Mouse (Mus musculus): ENCODE measurements around the gene Gzmc. TPM values are rescaled to one million over a fixed set of nuclear protein-coding genes. Genes with fewer than 3 reads are reported as not detected.
"Not testable (repeated sequence)": the region's sequence is repeated elsewhere in the genome, so short reads cannot be mapped to it uniquely, and the experiment has no call there.

The Gzmc gene
- not detected for total RNA-seq (2021)

DNA sequence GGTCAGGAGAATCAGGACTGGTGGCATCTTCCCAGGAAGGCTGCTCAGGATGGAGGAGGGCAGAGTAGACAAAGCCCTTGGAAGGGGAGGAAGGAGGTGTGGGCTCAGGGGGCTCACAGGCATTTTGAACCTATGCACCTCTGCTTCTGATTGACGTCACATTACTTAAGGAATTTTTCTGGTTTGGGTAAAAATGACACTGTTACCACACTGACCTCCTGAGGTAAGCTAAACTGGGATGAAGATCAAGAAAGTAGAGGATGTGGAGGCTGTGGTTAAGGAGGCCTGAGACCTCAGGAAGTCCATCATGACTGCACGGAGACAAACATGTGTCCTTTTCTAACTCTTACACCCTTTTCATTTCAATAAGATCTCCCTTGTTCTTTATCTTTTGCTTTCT, at the start of gene Gzmc:
TSS of gene Gzmc (minus strand) at position 101 of the 400 bp plus-strand sequence.
- DNase-seq (ENCODE audit: extremely low spot score in 1 of 2, low spot score in 1 of 2), result no peak

DNA sequence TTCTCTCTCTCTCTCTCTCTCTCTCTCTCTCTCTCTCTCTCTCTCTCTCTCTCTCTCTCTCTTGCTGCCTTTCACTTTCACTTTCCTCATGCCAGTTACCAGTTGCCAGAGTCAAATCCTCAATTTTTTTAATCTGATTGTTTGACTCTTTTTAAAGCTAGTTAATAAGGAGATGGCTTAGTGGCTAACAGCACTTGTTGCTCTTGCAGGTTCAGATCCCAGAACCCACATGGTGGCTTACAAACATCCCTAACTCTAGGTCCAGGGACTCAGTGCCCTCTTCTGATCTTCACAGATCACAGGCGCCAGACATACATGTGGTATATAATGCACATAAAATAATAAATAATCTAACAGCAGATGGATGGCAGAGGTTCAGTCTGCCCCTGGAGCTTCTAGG, 49.4 kb upstream of the Gzmc start:
- DNase-seq (ENCODE audit: extremely low spot score in 1 of 2, low spot score in 1 of 2), result no peak

DNA sequence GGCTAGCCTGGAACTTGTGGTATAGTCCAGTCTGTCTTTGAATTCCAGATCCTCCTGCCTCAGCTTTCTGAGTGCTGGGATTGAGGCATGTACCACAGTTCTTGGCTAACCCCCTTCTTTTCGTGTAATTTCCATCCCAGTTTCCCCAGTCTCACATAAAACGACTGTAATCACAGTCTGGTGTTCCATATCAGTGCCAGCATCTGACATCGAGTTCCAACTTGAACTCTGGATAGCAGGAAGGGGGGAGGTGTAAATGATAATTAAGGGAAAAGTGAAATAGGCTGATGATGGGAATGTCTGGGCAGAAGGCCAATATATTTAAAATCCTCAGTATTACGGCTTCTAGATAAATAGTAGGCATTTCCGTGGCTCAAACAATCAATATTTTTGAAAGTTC, 46.6 kb upstream of the Gzmc start:
- no peak for DNase-seq (ENCODE audit: extremely low spot score in 1 of 2, low spot score in 1 of 2)

DNA sequence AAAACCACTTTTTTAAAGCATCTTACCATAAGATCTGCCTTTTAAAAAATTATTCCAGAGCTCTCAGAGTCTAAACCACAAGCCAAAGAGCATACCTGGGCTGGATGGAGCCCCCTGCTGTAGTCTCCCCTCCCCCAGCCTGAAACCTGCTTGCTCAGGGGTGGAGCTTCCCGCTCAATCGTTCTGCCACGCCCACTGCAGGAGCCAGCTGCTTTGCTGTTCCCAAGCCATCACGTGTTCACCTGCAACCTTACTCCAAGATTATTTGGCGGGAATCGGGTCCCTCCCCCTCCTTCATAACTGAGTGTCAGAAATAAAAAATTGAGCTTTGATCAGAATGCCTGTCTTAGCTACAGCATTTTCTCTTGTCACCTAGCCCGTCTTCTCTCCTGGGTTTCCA, 44.2 kb upstream of the Gzmc start:
- DNase-seq (ENCODE audit: extremely low spot score in 1 of 2, low spot score in 1 of 2), result not testable (repeated sequence)

DNA sequence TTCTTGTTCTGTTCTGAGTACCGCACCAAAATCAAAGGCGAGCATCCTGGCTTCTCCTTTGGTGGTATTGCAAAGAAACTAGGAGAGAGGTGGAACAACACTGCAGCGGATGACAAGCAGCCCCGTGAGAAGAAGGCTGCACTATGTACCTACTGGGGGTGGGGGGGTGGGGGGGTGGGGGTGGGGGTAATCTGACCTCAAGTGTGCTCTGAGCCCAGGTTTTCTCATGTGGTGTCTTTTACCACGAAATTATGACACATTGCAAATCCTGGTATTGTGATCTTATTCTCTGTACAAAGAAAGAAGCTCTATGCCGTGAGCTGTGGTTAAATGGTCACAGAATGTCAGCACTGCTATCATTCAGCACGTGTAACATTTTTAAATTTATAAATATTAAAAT, 41.6 kb upstream of the Gzmc start:
- not testable (repeated sequence) for DNase-seq (ENCODE audit: extremely low spot score in 1 of 2, low spot score in 1 of 2)

DNA sequence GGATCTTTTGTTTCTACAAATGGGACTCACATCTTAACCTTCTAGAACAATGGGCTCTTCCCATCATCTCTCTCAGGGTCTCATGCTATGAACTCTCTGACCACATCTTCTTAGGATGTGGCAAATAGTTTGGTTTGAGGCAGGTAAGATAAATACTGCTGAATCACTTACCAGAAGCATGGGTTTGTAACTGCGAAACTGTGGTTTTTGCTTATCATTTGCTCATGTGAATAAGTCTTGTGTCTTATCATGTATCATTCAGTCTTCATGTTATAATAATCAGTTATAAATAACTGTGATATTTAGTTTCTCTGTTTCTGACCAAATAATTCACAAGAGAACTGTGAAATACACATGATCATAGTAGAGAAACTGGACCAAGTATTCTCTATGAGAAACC, 31.7 kb upstream of the Gzmc start:
- DNase-seq (ENCODE audit: extremely low spot score in 1 of 2, low spot score in 1 of 2), result no peak

DNA sequence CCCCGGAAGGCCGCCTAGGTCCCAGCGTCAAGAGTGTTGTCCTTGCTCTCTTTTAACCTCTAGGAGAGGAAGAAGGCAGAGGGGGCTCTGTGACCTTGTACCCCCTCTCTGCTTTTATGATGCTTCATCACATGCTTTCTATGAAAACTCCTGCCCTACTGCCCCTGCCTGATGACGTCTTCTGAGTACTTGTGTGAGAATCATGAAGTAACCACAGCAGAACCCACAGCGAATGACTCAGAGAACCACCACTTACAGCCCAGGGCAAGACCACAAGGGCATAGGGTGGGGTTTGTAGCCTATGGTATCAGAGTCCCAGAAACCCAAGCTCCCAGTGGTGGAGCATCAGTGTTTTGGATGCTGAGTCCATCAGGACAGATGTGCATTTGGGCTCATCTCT, 27.7 kb upstream of the Gzmc start, which contains the start of gene Gzmb:
TSS of gene Gzmb (minus strand) at position 108 of the 400 bp plus-strand sequence.
- DNase-seq (ENCODE audit: extremely low spot score in 1 of 2, low spot score in 1 of 2), result no peak

DNA sequence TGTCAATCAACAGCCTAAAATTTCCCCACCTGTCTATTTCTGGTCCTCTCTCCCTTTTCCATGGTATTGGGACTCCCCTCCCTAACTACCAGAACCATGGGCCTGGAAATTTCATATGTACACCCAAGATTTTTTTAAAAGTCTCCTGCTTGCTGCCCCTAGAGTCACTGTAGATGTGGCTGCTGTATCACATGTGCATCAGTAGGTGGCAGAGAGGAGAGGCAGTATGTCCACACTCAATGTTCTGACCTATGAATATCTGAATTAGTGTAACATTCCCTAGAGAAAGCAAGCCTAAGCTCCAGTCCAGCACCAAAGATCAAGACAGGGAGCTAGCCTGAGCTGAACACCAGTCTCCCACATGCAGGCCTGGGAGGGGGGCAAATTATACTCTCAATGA, 6.0 kb upstream of the Gzmc start:
- DNase-seq (ENCODE audit: extremely low spot score in 1 of 2, low spot score in 1 of 2), result no peak

DNA sequence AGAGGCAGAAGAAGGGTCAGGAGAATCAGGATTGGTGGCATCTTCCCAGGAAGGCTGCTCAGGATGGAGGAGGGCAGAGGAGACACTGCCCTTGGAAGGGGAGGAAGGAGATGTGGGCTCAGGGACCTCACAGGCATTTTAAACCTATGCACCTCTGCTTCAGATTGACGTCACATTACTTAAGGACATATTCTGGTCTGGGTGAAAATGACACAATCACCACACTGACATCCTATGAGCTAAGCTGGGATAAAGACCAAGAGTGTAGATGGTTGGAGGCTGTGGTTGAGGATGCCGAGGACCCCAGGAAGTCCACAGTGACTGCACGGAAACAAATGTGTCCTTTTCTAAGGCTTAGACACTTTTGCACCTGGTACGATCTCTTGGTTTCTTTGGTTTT, 23.1 kb downstream of the Gzmc start, which contains the start of gene Gzmf:
TSS of gene Gzmf (minus strand) at position 101 of the 400 bp plus-strand sequence.
- no peak for DNase-seq (ENCODE audit: extremely low spot score in 1 of 2, low spot score in 1 of 2)

DNA sequence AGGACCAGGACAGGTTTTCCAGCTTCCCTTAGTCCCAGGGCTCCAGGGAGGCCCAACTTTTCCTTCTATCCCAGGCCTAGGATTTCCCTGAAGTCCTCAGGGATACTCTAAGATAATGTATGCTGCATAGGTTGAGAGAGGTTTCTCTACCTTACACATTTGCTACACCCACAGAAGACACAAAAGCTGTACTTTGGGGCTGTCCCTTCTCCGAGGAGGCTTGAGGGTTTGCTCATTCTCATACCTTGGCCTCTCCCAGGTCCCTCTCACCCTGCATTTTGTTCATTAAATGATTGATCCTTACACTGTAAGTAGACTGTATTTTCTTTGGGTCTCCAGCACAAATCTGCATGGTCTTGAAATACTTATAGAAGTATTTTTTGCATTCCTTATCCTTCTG, 28.8 kb downstream of the Gzmc start:
- no peak for DNase-seq (ENCODE audit: extremely low spot score in 1 of 2, low spot score in 1 of 2)

DNA sequence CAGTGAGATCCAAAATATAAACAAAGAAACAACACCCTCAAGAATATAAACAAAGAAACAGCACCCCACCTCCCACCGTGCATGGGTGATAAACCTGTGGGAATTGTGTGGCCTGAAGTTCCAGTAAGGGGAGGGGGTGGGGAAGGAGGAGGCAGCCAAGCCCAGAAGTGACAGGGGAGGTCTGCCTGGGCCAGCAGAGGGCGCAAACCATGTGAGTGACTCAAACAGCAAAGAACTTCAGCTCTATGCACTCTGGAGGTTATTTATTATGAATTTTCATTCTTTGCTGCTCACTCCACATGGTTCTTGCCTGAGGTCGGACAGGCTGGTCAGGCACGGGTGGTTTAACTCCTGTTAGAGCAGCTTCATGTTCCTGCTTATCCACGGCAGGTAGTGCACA, 29.4 kb downstream of the Gzmc start:
- peak in 1 of 2 experiments; percentile 44 for DNase-seq (ENCODE audit: extremely low spot score in 1 of 2, low spot score in 1 of 2)

DNA sequence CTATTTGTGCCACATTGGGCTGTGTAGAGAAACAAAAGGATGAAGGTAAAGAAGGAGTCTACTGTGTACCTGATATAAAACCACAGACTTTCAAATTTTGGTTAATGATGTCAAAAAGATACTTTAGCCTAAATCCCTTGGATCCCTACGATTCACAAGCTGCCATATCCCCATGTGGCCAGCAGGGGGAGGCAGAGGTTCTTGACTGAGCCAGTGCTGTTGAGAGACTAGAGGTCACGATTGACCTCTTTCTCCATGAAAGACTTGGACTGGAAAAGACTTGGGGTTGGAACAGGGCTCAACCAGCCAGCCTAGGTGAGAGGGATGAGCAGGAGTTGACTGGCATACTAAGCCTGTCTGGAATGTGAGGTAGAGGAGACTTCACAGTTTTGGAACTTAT, 30.5 kb downstream of the Gzmc start:
- peak; percentile 59 to 87 for DNase-seq (ENCODE audit: extremely low spot score in 1 of 2, low spot score in 1 of 2)

DNA sequence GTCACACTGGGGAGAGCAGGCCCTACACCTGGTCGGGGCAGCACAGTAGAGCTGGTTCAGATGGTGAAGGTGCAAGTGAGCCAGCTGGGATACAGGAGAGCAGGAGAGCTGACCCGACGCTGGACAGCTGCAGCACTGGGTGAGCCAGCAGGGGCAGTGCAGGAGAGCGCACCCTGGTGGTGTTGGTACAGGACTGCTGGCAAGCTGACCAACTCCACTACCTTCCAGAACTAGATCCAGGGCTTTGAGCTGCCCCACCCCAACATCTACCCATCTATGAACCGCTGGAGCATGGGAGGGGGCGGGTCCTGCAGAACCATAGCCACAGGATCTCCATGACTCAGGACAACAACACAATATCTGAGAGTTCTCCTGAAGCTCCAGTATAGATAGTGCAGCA, 47.5 kb downstream of the Gzmc start:
- no peak for DNase-seq (ENCODE audit: extremely low spot score in 1 of 2, low spot score in 1 of 2)

DNA sequence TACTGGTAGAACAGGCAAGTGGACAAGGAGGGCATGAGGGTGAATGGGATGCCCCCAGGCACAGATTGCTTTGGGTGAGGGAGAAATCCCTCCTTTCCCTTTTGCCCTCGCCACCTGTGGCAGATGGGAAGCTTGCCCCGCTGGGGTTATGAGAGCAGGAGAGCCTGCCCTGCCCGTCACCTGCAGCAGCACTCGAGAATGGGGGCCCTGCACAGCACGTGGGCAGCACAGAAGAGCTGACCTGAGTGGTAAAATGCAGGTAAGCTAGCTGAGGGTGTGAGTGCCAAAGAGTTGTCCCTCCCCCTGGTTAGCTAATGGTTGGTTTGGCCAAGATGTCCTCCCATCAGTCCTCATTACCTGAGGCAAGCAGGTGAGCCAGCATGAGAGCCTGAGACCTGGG, 47.9 kb downstream of the Gzmc start:
- no peak for DNase-seq (ENCODE audit: extremely low spot score in 1 of 2, low spot score in 1 of 2)

Other genes starting within 250 kb of the Gzmc start
- gene Mcpt1, start 216.7 kb downstream of the Gzmc start, total RNA-seq (2021), result not detected
- gene Mcpt9, start 204.2 kb downstream of the Gzmc start, total RNA-seq (2021), result not detected
- gene Mcpt2, start 192.6 kb downstream of the Gzmc start, total RNA-seq (2021), result not detected
- 1 to 10 TPM in 1 of 2 experiments, not detected in 1; 1.1 TPM for gene Mcpt4, start 172.3 kb downstream of the Gzmc start, total RNA-seq (2021)
- not detected for gene Mcpt8, start 149.4 kb downstream of the Gzmc start, total RNA-seq (2021)
- not detected for gene Ctsg, start 132.1 kb downstream of the Gzmc start, total RNA-seq (2021)
- gene Gzme, start 114.0 kb downstream of the Gzmc start, total RNA-seq (2021), result not detected
- not detected for gene Gzmd, start 102.0 kb downstream of the Gzmc start, total RNA-seq (2021)
- gene Gzmg, start 75.1 kb downstream of the Gzmc start, total RNA-seq (2021), result not detected
- gene Gzmn, start 60.1 kb downstream of the Gzmc start, total RNA-seq (2021), result not detected
- not detected for gene Gzmf, start 23.2 kb downstream of the Gzmc start, total RNA-seq (2021)
- gene Gzmb, start 27.6 kb upstream of the Gzmc start, total RNA-seq (2021), result not detected
- gene Atp12a, start 130.4 kb upstream of the Gzmc start, total RNA-seq (2021), result not detected
- gene Rnf17, start 167.9 kb upstream of the Gzmc start, total RNA-seq (2021), result under 1 TPM; 0.62 to 0.94 TPM